Mouse (Mus musculus): ENCODE data around the gene Mrgprd. TPM values are rescaled to one million over a fixed set of nuclear protein-coding genes. Genes with fewer than 3 reads are reported as not detected.
A peak's percentile ranks its signal among the peaks of the same experiment; 100 is the strongest.

Mrgprd gene
- polyA plus RNA-seq, 1 experiment from 2014 or later: not detected

DNA sequence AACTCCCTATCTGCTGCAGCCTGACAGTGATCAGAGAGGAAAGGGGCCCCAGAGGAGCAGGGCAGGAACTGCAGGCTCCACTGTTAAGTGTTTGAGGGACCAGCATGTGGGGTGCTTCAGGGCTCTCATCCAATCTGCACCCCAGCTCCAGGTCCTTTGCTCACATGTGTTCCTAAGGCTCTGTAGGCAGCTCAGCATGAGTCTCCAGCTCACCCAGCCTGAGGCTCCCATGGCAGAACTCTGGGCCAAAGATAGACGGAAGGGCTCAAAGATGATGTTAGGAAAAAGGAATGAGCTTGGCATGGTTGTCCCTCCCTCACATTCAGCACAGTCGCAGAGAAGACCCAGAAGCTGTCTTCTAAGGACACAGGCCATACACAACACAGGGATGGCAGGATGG lies 16.0 kb downstream of the Mrgprd start:
- WGBS: 92% methylated on average over 2 of the region's 2 CpGs
- DNase-seq (no peak), ATAC-seq (ENCODE audit: low FRiP score, low TSS enrichment) (no peak)
- H3K9ac ChIP-seq (replicated peaks; ENCODE audit: low read length): no peak overlapping the region
- H3K4me1 ChIP-seq (ENCODE audit: control insufficient read depth, insufficient read depth, low read length): no peaks in the 10 kb centered on the region
- H3K4me3 ChIP-seq (replicated peaks; ENCODE audit: low read depth, low read length): no peak overlapping the region
- H3K9me3 ChIP-seq (ENCODE audit: control insufficient read depth, low read length): no peaks in the 10 kb centered on the region
- H3K27me3 ChIP-seq (ENCODE audit: control insufficient read depth, insufficient read depth, low read length): no peaks in the 10 kb centered on the region
- no peaks in the 10 kb centered on the region for H3K36me3 ChIP-seq (ENCODE audit: control insufficient read depth, insufficient read depth, low read length)
- no peak overlapping the region for H3K4me2 ChIP-seq (ENCODE audit: low read length)
- H3K27ac ChIP-seq (replicated peaks; ENCODE audit: low read depth, low read length): no peak overlapping the region

GRCm38 (mm10) chr7:145332376-145333041 lies 17.9 kb downstream of the Mrgprd start:
- Histone ChIP-seq H3K9ac (replicated peaks; ENCODE audit: low read length) (no peak overlapping the region), H3K4me3 (replicated peaks; ENCODE audit: low read depth, low read length) (no peak overlapping the region), H3K4me2 (ENCODE audit: low read length) (no peak overlapping the region), H3K4me1 (ENCODE audit: control insufficient read depth, insufficient read depth, low read length) (no peaks in the 10 kb centered on the region), H3K27ac (replicated peaks; ENCODE audit: low read depth, low read length) (no peak overlapping the region), H3K36me3 (ENCODE audit: control insufficient read depth, insufficient read depth, low read length) (no peaks in the 10 kb centered on the region), H3K9me3 (ENCODE audit: control insufficient read depth, low read length) (no peaks in the 10 kb centered on the region), H3K27me3 (ENCODE audit: control insufficient read depth, insufficient read depth, low read length) (no peaks in the 10 kb centered on the region)
- DNase-seq (peak; percentile 21), ATAC-seq (ENCODE audit: low FRiP score, low TSS enrichment) (no peak)
- whole genome bisulfite sequencing: 54% methylated on average over 1 of the region's 1 CpGs

DNA sequence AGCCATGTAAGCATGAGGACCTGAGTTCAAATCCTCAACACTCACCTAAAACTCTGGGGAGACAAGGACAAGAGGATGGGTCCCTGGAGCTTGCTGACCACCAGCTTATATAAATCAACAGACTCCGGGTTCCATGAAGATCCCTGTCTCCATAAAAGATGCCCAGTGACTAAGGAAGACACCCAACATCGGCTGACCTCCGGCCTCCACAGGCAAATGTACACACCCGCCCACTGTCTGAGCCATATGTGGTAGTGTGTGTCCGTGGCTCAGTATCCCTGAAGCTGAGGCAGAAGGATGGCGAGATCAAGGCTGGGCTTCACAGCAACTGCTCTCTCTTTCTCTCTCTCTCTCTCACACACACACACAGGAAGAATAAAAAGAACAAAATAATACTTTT lies 19.3 kb downstream of the Mrgprd start:
- no peaks in the 10 kb centered on the region for H3K27me3 ChIP-seq (ENCODE audit: control insufficient read depth, insufficient read depth, low read length)
- H3K9me3 ChIP-seq (ENCODE audit: control insufficient read depth, low read length): no peaks in the 10 kb centered on the region
- WGBS: 84% methylated on average over 6 of the region's 6 CpGs
- H3K4me3 ChIP-seq (replicated peaks; ENCODE audit: low read depth, low read length): no peak overlapping the region
- no peak overlapping the region for H3K4me2 ChIP-seq (ENCODE audit: low read length)
- ATAC-seq (ENCODE audit: low FRiP score, low TSS enrichment) (no peak), DNase-seq (no peak)
- H3K4me1 ChIP-seq (ENCODE audit: control insufficient read depth, insufficient read depth, low read length): no peaks in the 10 kb centered on the region
- H3K9ac ChIP-seq (replicated peaks; ENCODE audit: low read length): no peak overlapping the region
- H3K27ac ChIP-seq (replicated peaks; ENCODE audit: low read depth, low read length): no peak overlapping the region
- no peaks in the 10 kb centered on the region for H3K36me3 ChIP-seq (ENCODE audit: control insufficient read depth, insufficient read depth, low read length)

- DNase-seq (no peak), ATAC-seq (ENCODE audit: low FRiP score, low TSS enrichment) (no peak)
- Histone ChIP-seq H3K4me1 (ENCODE audit: control insufficient read depth, insufficient read depth, low read length) (no peaks in the 10 kb centered on the region), H3K27ac (replicated peaks; ENCODE audit: low read depth, low read length) (no peak overlapping the region), H3K4me2 (ENCODE audit: low read length) (no peak overlapping the region), H3K9me3 (ENCODE audit: control insufficient read depth, low read length) (no peaks in the 10 kb centered on the region), H3K9ac (replicated peaks; ENCODE audit: low read length) (no peak overlapping the region), H3K4me3 (replicated peaks; ENCODE audit: low read depth, low read length) (no peak overlapping the region), H3K27me3 (ENCODE audit: control insufficient read depth, insufficient read depth, low read length) (no peaks in the 10 kb centered on the region), H3K36me3 (ENCODE audit: control insufficient read depth, insufficient read depth, low read length) (no peaks in the 10 kb centered on the region)
- 62% methylated on average over 4 of the region's 4 CpGs for WGBS
Measured at GRCm38 (mm10) chr7:145334428-145335027, 19.9 kb downstream of the Mrgprd start.

GRCm38 (mm10) chr7:145335199-145335598 lies 20.6 kb downstream of the Mrgprd start:
- Histone ChIP-seq H3K9ac (replicated peaks; ENCODE audit: low read length) (no peak overlapping the region), H3K27ac (replicated peaks; ENCODE audit: low read depth, low read length) (no peak overlapping the region), H3K9me3 (ENCODE audit: control insufficient read depth, low read length) (no peaks in the 10 kb centered on the region), H3K36me3 (ENCODE audit: control insufficient read depth, insufficient read depth, low read length) (no peaks in the 10 kb centered on the region), H3K4me1 (ENCODE audit: control insufficient read depth, insufficient read depth, low read length) (no peaks in the 10 kb centered on the region), H3K27me3 (ENCODE audit: control insufficient read depth, insufficient read depth, low read length) (no peaks in the 10 kb centered on the region), H3K4me2 (ENCODE audit: low read length) (no peak overlapping the region), H3K4me3 (replicated peaks; ENCODE audit: low read depth, low read length) (no peak overlapping the region)
- no peak for DNase-seq
- no peak for ATAC-seq (ENCODE audit: low FRiP score, low TSS enrichment)

DNA sequence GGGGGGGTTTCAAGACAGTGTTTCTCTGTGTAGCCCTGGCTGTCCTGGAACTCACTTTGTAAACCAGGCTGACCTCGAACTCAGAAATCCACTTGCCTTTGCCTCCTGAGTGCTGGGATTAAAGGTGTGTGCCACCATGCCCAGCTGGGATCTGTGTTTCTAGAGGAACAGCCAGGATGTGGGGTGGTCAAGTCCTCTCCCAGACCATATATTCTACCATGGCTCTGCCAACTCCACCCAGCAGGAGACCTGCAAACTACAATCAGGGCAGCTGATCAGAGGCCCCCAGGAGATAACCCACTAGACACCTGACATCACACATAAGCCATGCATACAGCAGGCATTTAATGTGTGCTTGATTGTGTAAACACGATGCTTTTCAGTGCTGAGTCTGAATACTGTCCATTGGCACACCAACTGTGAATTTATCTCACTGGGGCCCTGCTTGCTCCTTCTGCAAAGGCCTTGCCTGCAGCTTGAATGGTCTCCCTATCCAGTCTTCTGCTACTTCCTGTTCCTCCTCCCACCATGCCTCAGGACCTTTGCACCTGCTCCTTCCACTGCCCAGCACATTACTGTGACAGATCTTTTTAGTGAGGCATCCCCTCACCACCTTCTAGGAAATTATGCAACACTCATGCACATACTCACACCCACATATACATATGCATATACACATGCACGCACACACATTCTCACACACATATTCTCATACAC lies 21.1 kb downstream of the Mrgprd start:
- Histone ChIP-seq H3K27me3 (ENCODE audit: control insufficient read depth, insufficient read depth, low read length) (no peaks in the 10 kb centered on the region), H3K9ac (replicated peaks; ENCODE audit: low read length) (no peak overlapping the region), H3K27ac (replicated peaks; ENCODE audit: low read depth, low read length) (no peak overlapping the region), H3K9me3 (ENCODE audit: control insufficient read depth, low read length) (no peaks in the 10 kb centered on the region), H3K36me3 (ENCODE audit: control insufficient read depth, insufficient read depth, low read length) (no peaks in the 10 kb centered on the region), H3K4me3 (replicated peaks; ENCODE audit: low read depth, low read length) (no peak overlapping the region), H3K4me1 (ENCODE audit: control insufficient read depth, insufficient read depth, low read length) (no peaks in the 10 kb centered on the region), H3K4me2 (ENCODE audit: low read length) (no peak overlapping the region)
- WGBS: 87% methylated on average over 3 of the region's 3 CpGs
- ATAC-seq (ENCODE audit: low FRiP score, low TSS enrichment) (no peak), DNase-seq (no peak)

DNA sequence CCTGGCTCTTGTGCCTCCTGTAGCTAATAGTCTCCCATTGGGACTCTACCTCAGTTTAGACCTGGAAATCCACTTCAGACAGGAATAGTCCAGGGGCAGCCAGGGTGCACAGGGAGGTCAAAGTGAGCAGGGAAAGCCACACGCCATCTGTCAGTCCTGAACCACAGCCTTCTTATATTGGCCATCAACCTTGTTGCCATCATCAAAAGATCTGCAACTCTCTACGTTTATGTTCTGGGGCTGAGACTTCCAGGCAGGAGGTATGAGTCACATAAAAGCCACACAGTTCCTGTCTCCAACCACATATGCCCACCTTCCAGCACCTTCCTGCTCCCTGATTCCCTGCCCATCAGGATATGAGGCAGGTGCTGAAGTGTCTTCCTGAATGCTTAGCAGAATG lies 23.3 kb downstream of the Mrgprd start:
- Histone ChIP-seq H3K27ac (replicated peaks; ENCODE audit: low read depth, low read length) (no peak overlapping the region), H3K4me2 (ENCODE audit: low read length) (no peak overlapping the region), H3K9me3 (ENCODE audit: control insufficient read depth, low read length) (no peaks in the 10 kb centered on the region), H3K36me3 (ENCODE audit: control insufficient read depth, insufficient read depth, low read length) (no peaks in the 10 kb centered on the region), H3K4me3 (replicated peaks; ENCODE audit: low read depth, low read length) (no peak overlapping the region), H3K9ac (replicated peaks; ENCODE audit: low read length) (no peak overlapping the region), H3K27me3 (ENCODE audit: control insufficient read depth, insufficient read depth, low read length) (no peaks in the 10 kb centered on the region), H3K4me1 (ENCODE audit: control insufficient read depth, insufficient read depth, low read length) (no peaks in the 10 kb centered on the region)
- no peak for DNase-seq
- 86% methylated on average over 2 of the region's 2 CpGs for WGBS
- ATAC-seq (ENCODE audit: low FRiP score, low TSS enrichment): no peak

DNA sequence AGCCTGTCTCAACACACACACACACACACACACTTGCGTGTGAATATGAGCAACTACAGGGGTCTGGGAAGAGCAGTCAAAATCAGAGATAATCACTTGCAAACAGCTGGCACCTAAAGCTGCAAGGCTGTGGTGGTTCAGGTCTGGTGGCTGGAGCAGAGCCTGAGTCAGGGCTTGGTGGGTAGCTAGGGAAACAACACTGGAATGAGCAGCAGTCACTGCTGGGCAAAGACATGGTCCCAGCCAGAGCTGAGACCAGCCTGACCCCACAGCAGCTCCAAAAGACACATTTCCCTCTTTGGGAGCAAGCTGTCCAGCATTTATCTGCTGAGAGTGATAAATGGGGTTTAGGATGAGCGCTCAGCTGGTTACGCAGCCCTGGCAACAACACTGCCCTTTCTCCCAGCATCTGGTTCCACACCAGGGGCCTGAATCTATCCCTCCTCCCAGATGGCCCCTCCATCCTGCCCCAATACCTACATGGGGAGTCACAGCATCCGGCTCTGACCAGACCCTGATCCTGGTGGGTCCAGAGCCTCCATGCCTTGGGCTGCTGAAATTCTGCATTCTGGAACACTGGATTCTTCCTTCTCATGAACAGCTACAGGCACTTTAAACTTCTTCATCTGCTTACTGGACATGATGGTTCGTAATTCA lies 25.7 kb downstream of the Mrgprd start:
- Histone ChIP-seq H3K27ac (replicated peaks; ENCODE audit: low read depth, low read length) (no peak overlapping the region), H3K4me1 (ENCODE audit: control insufficient read depth, insufficient read depth, low read length) (no peaks in the 10 kb centered on the region), H3K9ac (replicated peaks; ENCODE audit: low read length) (no peak overlapping the region), H3K27me3 (ENCODE audit: control insufficient read depth, insufficient read depth, low read length) (no peaks in the 10 kb centered on the region), H3K9me3 (ENCODE audit: control insufficient read depth, low read length) (no peaks in the 10 kb centered on the region), H3K36me3 (ENCODE audit: control insufficient read depth, insufficient read depth, low read length) (no peaks in the 10 kb centered on the region), H3K4me2 (ENCODE audit: low read length) (no peak overlapping the region), H3K4me3 (replicated peaks; ENCODE audit: low read depth, low read length) (no peak overlapping the region)
- no peak for ATAC-seq (ENCODE audit: low FRiP score, low TSS enrichment)
- DNase-seq: peak; percentile 30
- WGBS: 83% methylated on average over 5 of the region's 5 CpGs
